Mouse (Mus musculus): ENCODE data around the gene Gm27021.
"Not testable (repeated sequence)": the region's sequence is repeated elsewhere in the genome, so short reads cannot be mapped to it uniquely, and the experiment has no call there.

Gene Gm27021

GRCm38 (mm10) chr8:120685591-120685990 lies 17.7 kb upstream of the Gm27021 start:
- DNase-seq (ENCODE audit: low read depth, low spot score) = no peak

GRCm38 (mm10) chr8:120685097-120685496 lies 17.2 kb upstream of the Gm27021 start:
- no peak for DNase-seq (ENCODE audit: low read depth, low spot score)

DNA sequence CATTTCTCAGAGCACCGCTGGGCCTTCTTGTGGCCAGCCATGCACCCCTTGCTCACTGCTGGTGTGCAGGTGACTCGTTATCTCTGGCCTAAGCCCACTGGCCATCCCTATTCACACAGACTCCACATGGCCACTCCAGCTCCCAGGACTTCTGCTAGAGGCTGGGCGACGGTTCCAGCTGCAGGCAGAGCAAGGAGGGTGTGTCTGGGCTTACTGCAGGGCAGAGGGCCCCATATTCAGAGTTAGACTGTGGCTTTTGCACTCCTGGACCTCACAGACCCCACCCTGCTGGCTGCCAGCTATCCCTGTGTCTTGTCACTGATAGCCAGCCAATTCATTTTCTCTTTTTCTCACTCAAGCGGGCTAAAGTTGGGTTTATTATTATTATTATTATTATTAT lies 16.2 kb upstream of the Gm27021 start:
- no peak for DNase-seq (ENCODE audit: low read depth, low spot score)

DNA sequence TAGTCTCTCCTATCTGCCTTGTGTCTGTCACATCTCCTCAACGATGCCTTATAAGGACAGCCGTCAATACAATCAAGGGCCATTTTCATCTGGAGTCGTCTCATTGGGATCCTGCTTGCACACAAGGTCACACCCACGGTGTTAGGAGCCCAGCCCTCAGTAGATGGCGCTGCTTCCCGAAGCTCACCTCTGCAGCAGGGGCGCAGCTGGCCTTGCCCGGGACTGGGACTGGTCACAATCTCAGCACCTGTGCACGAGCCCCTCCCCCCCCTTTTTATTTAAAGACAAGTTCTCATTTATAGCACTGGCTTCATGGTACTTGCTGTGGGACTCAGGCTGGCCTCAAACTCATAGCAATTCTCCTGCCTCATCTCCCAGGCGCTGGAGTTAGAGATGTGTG lies 15.7 kb upstream of the Gm27021 start:
- DNase-seq (ENCODE audit: low read depth, low spot score) = no peak

- no peak for DNase-seq (ENCODE audit: low read depth, low spot score)
Observed at GRCm38 (mm10) chr8:120681113-120681512, 13.2 kb upstream of the Gm27021 start.

DNA sequence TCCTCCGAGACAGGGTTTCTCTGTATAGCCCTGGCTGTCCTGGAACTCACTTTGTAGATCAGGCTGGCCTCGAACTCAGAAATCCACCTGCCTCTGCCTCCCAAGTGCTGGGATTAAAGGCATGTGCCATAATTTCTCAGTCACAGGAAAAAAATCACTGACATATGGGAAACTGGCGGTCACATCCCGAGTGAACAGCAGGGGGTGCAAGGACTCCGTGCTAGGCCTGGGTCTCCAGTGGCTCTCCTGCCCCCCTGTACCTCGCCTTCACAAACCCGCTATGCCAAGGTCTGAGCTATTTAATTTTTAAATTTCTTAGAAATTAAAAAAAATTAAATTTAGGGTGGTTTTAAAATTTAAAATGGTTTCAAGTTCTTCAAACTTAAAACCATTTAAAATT lies 12.5 kb upstream of the Gm27021 start:
- not testable (repeated sequence) for DNase-seq (ENCODE audit: low read depth, low spot score)

DNA sequence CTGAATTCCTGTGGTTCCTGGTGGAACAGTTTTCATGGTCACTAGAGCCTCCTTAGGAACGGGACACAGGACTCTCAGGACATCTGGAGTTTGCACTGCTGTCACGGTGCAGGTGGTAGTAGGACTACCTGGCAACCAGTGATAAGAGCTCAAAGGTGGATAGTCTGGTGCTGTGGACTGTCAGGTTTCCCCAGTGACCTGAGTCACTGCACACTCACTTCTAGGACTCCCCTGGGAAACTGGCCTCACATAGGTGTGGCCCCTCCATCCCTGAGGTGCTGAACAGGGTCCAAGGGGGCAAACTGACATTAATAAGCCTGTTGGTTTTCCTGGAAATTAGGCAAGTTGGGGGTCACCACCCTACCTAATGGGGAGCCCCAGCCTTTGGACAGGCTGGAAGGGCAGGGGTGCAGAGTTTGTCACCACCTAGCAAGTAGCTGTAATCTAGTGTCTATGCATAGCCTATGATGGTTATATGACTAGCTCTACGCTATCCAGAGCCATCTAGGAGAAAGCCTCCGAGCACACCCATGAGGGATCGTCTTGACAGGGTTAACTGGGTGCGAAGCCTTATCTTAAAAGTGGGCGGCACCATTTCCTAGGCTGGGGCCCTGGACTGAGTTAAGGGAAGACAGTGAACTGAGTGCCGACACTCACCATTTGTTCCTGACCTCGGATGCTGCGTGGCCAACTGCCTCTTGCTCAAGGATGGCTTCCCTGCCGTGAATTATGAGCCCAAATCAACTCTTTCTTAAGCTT lies 11.9 kb upstream of the Gm27021 start:
- DNase-seq (ENCODE audit: low read depth, low spot score) = no peak

DNA sequence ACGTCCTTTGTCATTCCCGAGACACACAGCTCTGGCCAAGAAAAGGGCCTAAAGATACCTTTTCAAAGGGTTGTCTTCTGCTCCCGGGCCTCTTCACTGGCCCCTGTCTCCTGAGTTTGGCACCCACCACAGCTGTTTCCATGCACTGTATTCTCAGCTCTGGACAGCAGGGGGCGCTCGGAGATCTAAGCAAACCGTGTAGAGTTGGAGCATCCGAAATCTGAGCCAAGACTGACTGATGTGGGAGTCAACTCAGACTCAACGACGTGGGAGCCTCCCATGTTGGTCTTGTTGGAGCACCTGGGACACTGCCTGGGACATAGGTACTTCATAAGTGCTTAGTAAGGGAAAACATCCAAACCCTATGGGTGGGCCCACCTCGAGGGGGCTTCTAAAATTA lies 10.6 kb upstream of the Gm27021 start:
- no peak for DNase-seq (ENCODE audit: low read depth, low spot score)

- DNase-seq (ENCODE audit: low read depth, low spot score) = no peak
Observed at GRCm38 (mm10) chr8:120675718-120676117, 7.8 kb upstream of the Gm27021 start.

DNA sequence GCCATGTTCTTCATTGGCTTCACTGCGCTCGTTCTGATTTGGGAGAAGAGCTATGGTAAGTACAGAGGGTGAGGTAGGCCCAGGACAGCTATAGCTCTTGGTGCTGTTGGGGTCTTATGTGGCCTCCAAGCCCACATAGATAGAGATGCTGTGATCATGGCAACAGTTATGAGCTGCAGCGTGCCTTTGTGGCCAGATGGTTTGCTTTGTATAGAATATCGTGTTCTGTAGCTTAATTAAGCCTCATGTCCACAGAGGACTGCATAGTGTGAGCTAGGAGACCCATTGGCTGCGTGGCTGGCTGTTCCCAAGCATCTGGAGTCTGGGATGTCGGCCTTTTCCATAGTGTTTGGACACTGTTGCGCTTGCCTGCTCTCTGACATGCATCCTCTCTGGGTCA lies 5.4 kb upstream of the Gm27021 start:
- no peak for DNase-seq (ENCODE audit: low read depth, low spot score)

DNA sequence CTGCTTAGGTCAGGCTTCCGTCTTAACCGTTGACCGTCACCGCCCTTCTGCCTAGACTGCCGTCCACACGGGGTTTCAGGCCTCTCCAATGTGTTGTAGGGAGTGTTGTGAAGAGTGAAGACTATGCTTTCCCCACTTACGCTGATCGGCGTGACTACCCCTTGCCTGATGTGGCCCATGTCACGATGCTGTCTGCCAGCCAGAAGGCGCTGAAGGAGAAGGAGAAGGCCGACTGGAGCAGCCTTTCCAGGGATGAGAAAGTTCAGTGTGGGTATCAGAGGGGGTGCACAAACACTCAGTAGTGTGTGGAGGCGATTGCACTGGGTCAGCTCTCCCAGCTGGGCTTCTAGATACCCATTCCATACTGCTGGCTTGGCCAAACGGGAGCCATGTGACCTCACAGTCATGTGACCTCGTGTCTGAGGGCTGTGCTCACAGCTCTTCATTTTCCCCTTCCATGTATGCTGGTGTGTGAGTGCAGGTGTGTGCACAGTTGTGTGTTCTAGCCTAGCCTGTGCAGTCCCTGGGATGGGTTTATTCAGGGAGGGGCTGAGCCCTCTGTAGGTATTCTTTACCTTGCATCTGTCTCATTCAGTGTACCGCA lies 4.8 kb upstream of the Gm27021 start:
- no peak for DNase-seq (ENCODE audit: low read depth, low spot score)

DNA sequence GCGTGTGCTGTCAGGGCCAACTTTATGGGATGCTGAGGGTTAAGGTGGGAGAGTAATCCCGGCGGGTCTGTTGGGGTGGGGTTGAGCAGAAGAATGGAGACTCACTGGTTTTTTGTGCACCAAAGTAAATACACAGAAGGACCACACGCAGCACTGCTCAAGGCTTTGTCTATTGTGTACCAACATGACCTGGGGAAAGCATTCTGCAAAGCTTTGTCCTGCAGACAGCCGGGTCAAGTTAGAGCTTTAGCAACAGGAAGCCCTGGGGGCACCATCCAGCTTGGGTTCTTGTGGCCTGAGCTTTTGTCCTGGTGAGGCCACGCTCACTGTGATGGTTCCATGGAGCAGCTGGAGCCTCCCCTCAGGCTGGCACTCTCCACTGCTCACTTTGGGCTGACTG lies 3.9 kb upstream of the Gm27021 start:
- no peak for DNase-seq (ENCODE audit: low read depth, low spot score)

DNA sequence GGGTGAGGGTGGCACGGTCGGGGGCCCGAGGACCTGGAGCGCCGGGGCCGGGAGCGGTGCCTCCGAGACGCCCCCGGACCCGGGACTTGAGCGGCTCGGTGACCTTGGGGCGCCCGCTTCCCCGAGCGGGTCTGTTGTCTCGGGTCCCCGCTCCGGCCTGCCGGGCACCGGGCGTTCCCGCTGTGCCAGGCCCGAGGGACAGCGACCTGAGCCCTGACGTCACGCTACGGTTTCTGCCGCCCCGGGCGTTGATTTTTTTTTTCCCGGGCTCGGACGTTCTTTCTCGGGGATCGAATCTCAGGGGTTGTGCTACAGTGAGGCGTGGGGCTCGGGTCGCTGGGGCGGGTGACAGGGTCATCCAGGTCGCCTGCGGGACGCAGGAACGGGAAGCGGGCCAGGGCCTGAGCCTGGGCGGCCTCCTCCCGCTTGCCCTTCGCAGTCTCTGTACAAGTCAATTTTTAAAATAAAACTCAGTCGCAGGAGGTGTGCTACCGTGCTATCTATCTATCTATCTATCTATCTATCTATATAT lies 561 bp upstream of the Gm27021 start, which contains the start of gene Emc8:
Emc8 (minus strand) TSS at position 200 of the 532 bp plus-strand sequence.
- DNase-seq (ENCODE audit: low read depth, low spot score) = no peak

DNA sequence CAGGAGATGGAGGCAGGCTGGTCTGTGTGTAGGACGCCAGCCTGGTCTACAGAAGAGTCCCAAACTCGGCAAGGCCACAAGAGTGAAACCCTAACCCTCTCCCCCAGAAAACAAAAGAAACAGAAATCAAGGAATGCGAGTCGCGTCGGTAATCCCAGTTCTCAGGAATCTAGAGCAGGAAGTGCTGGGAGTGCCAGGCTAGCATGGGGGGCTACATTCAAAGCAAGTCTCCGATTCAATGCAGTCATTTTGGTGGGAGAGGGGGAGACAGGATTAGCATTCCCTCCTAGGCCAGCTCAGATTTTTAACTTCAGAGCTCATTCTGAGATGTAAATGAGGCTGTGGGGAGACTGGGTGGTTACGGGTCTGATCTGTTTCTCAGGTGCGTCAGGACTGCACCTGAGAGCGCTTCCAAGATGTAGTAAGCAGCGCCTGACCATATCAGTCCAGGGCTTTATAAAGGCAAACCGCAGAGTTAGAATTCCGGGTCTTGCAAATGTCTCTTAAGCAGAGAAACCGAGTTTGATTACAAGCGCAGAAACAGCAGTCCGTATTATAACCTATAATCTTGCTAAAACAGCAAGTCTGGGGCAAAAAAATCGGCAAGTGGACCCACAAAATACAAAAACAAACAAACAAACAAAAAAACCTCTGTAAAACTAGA lies 940 bp downstream of the Gm27021 start:
- DNase-seq (ENCODE audit: low read depth, low spot score) = no peak

GRCm38 (mm10) chr8:120665726-120666455 lies 2.0 kb downstream of the Gm27021 start:
- no peak for DNase-seq (ENCODE audit: low read depth, low spot score)

DNA sequence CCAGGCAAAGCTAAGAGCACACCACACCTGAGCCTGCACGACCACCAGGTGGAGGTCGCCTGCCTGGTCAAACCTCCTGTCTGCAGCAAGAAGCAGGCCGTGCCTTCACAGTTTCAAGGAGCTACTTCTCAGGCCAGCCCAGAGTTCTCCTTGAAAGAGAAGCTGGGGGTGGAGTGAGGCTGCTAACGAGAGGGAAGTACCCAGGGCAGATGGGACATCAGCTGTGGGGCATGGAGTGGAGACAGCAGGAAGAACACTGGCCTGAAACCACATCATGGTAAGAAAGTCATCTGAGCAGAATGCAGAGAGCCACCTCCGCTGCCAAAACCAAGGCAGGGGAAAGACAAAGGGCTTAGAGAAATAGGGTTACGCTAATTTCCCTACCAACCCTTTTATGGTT lies 3.3 kb downstream of the Gm27021 start:
- no peak for DNase-seq (ENCODE audit: low read depth, low spot score)

DNA sequence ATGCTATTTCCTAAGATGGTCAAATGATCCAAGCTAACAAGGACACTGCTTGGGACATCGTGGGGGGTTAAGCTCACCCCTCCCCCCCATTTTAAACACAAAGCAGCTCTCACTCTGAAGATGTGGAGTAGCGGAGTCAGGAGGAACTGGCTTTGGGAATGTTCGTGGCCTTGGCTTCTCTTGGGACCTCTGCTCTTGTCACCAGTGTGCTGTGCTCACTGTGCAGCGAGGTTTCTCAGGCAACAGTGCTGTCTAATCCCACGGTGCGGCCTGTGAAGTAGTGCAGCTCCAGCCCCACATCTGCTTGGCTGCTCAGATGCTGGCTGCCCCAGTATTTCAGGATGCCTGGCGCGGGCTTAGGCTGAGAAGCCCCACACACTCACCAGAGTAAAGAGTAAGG lies 10.5 kb downstream of the Gm27021 start:
- no peak for DNase-seq (ENCODE audit: low read depth, low spot score)

- DNase-seq (ENCODE audit: low read depth, low spot score) = no peak
Observed at GRCm38 (mm10) chr8:120656322-120657052, 11.4 kb downstream of the Gm27021 start.

DNA sequence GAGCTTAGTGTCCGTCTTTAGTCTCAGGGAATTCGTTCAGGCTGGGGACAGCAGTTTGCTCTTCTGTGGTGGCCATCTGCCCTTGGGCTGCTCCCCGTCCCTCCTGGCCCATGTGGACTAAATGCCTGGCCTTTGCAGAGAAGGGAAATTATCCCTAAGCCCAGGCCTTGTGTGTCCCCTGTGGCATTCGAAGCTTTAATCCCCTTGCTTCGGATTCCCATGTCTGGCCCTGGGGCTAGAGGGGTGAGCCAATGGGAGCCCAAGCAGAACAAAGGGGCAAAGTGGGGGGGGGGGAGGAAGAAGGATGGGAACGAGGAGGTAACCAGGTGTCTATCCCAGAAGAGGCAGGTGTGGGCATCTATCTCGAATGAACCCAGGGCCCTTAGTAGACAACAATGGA lies 20.3 kb downstream of the Gm27021 start, which contains the start of gene 1190005I06Rik:
1190005I06Rik (minus strand) TSS at position 101 of the 400 bp plus-strand sequence.
- DNase-seq (ENCODE audit: low read depth, low spot score) = no peak

DNA sequence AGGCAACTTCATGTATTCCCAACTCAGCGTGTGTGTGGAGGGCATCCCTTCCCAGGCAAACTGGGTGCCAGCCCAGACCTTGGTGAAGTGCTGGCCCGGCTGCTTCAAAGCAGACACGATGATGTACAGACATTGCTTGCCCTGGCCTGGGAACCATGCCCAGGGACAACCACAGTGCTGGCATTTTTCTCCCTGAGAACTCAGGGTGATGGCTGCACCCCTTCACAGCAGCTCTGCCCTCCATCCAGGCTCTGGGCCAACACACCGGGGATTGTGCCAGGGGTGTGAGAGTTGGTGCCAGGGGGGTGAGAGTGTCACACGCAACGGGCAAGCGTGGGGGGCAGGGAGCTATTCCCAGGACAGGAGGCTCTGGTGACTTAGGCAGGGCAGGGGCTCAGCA lies 23.2 kb downstream of the Gm27021 start:
- DNase-seq (ENCODE audit: low read depth, low spot score) = no peak

GRCm38 (mm10) chr8:120642031-120642662 lies 25.7 kb downstream of the Gm27021 start:
- no peak for DNase-seq (ENCODE audit: low read depth, low spot score)

Measured in telencephalon, adult 2 months (tissue).